Mouse (Mus musculus) layer of hippocampus, postnatal 10 days (tissue): Measurements from ENCODE around the gene Adamts14. TPM values are rescaled to one million over a fixed set of nuclear protein-coding genes. Genes with fewer than 3 reads are reported as not detected.

ENCODE experiments used
- DNase-seq, 2 experiments: peaks; one replicate each; pipeline ENCODE4 v3.0.0; 2021; ENCODE audit warnings: low spot score in 2 of 2
- total RNA-seq, 2 experiments: library from RNA; stranded (reverse); gene quantifications; 2 replicates each; pipeline ENCODE4 v1.2.3; 2021

Gene Adamts14
- total RNA-seq, 2 experiments from 2014 or later, result 1.2 to 1.4 TPM

DNA sequence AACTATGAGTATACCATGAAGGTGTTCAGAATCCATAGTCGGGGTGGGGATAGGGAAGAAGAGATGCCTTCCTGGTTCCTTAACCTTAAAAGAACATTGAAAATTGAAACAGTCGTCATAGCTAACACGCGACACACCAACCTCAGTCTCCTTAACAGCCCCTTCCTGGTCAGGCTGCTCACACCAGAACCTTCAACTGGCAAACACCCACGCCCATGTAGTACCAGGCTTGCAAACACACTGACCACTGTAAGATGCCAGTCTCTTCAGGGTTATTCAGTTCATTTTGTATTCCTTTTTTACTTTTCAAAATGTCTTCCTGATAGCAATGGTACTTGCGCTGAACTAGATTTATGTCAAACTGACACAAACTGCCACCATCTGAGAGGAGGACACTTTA, 3.8 kb upstream of the Adamts14 start:
- DNase-seq, result no peak

DNA sequence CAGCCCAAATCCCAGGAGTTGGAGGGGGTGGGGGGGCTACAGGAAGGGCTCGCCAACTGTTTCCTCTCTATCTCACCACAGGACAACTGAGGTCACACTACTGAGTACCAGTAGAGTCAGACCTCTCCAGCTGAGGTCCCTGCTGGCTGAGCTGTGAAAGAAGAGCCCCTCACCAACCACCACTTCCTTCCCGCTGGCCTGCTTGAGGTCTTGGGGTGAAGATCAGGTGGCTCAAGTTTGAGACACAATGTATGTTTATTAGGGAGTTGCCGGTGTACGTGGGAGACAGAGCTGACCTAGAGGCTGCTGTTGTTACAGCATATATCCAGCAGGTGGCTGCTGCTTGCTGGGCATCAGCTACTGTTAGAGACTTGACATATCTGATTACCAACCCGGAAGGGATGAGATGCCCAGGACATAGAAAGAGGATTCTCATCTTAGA, 2.5 kb upstream of the Adamts14 start:
- DNase-seq, result no peak

- no peak for DNase-seq
Observed at GRCm38 (mm10) chr10:61274532-61274931, 1.3 kb upstream of the Adamts14 start.

GRCm38 (mm10) chr10:61273844-61274215, 592 bp upstream of the Adamts14 start:
- DNase-seq, result no peak

DNA sequence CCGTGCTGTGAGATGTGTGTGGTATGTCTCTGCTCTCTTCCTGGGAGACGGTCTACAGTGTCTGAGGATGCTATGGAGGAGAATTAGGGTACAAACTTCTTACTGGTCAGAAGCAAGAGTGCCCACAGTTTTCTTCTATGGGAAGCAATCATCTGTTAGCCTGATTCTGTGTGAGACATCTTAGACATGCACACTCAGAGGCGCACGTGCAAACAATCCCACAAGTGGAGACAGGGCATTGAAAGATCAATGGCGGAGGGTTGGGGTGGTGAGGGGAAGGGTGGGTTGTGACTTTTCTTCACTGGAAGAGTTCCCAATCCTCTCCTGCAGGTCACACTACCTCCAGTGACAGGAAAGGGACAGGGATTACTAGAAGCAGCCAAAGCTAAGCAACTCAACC, 607 bp downstream of the Adamts14 start:
- no peak for DNase-seq

- DNase-seq, result no peak
Observed at GRCm38 (mm10) chr10:61272089-61272626, 1.1 kb downstream of the Adamts14 start.

GRCm38 (mm10) chr10:61267378-61267777, 5.9 kb downstream of the Adamts14 start:
- no peak for DNase-seq

GRCm38 (mm10) chr10:61263606-61264005, 9.6 kb downstream of the Adamts14 start:
- DNase-seq, result no peak

GRCm38 (mm10) chr10:61261229-61262156, 11.7 kb downstream of the Adamts14 start:
- peak; percentile 24 to 42 for DNase-seq

DNA sequence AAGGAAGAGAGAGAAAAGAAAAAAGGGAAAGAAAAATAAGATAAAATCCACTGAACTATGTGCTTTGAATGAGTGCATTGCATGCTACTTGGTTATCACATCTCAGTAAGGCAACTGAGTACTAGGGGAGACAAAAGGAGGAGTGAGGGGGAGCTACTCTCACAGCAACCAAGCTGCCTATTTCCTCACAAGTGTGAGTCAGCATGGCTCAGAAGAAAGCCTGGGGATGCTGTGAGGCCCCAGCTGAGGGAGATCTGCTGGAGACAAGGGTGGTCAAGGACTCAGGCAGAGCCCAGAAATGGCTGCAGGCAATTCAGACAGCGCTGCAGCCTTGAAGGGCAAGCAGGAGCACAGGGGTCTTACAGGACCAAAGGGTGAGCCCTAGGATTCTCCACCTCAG, 15.1 kb downstream of the Adamts14 start:
- no peak for DNase-seq

DNA sequence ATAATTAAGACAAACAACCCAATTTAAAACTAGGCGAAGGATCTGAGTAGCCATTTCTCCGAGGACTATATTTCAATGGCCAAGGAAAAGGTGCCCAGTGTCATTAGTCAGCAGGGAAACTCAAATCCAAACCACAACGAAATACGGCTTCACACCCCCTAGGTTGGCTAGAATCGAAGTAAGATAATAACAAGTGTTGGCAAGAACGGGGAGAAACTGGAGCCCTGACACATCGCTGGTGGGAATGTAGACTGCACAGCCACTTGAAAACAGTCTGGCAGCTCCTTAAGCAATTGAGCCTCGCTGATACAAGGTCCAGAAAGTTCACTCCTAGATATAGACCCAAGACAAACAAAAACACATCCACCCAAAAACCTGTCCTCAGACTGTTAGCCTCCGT, 16.6 kb downstream of the Adamts14 start:
- no peak for DNase-seq

- DNase-seq, result no peak
Observed at GRCm38 (mm10) chr10:61255190-61255589, 18.0 kb downstream of the Adamts14 start.

GRCm38 (mm10) chr10:61254761-61255160, 18.5 kb downstream of the Adamts14 start:
- DNase-seq, result peak; percentile 71 to 76

GRCm38 (mm10) chr10:61249951-61250350, 23.3 kb downstream of the Adamts14 start:
- DNase-seq, result no peak

- DNase-seq, result no peak
Observed at GRCm38 (mm10) chr10:61248596-61249114, 24.6 kb downstream of the Adamts14 start.

GRCm38 (mm10) chr10:61246288-61246687, 26.9 kb downstream of the Adamts14 start:
- DNase-seq, result peak; percentile 30 to 41

DNA sequence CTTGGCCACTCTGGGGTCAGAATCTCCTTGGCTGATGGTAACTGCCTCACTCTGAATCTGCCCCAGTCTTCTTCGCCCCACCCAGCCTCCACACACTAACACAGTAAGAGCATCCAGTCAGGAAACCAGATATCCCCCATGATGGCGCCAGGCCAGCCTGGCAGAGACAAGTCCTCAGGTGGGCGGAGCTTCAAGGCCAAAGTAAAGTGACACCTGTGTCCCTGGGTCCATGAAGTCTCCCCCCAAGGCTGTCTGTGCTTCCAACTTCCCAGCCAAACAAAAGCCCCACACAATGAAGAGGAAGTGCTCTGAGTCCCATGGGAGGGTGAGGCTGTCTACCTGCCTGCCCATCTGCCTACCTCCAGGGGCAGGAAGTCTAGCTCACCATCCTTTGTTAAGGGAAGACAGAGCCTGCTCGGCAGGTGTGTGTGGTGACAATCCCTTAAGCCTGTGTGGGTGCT, 31.2 kb downstream of the Adamts14 start:
- DNase-seq, result no peak

GRCm38 (mm10) chr10:61240108-61240920, 32.9 kb downstream of the Adamts14 start:
- DNase-seq, result no peak

GRCm38 (mm10) chr10:61237391-61237785, 35.9 kb downstream of the Adamts14 start:
- no peak for DNase-seq

- no peak for DNase-seq
Observed at GRCm38 (mm10) chr10:61236683-61237390, 36.4 kb downstream of the Adamts14 start.
